Mouse (Mus musculus) right cerebral cortex, postnatal 4 days (tissue): ENCODE data around the gene Ubald2.
"Not testable (repeated sequence)": the region's sequence is repeated elsewhere in the genome, so short reads cannot be mapped to it uniquely, and the experiment has no call there.

ENCODE experiments used
- DNase-seq: peaks from one replicate; pipeline ENCODE4 v3.0.0-alpha.2; 2022

Ubald2 gene

GRCm38 (mm10) chr11:116433356-116434286, at the start of gene Ubald2:
TSS of gene Ubald2 (plus strand) at chr11:116434094.
- DNase-seq: peak; percentile 97

- no peak for DNase-seq
Observed at GRCm38 (mm10) chr11:116384171-116384570, 49.7 kb upstream of the Ubald2 start.

GRCm38 (mm10) chr11:116385999-116386398, 47.9 kb upstream of the Ubald2 start:
- no peak for DNase-seq

- DNase-seq: no peak
Observed at GRCm38 (mm10) chr11:116387086-116388071, 46.5 kb upstream of the Ubald2 start.

DNA sequence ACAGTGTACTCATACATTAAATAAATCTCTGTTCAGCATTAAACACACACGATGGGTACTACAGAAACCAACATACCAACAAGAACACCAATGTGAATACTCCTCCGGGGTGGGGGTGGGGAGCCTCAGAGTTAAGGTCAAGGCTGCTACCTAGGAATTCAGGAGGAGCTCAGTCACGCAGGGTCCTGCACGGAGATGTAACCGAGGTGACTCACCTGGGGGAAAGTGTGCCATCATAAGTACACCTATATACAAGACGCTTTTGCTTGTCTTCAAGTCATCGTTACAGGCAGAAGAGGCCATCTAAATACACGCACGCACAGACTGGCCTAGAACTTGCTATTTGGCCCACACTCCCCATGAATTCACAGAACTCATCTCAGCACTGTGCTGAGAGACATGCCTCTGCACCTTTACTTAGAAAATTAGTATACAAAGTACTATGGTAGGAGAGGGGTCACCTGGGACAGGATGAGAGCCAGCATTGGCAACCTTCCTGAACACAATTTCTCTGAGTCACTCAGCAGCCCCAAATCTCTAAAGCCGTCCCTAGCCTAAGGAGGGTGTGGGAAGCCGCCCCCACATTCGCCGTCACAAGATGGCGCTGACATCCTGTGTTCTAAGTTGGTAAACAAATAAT, 44.9 kb upstream of the Ubald2 start:
- no peak for DNase-seq

- DNase-seq: no peak
Observed at GRCm38 (mm10) chr11:116394769-116395168, 39.1 kb upstream of the Ubald2 start.

GRCm38 (mm10) chr11:116396276-116396933, 37.5 kb upstream of the Ubald2 start:
- DNase-seq: no peak

DNA sequence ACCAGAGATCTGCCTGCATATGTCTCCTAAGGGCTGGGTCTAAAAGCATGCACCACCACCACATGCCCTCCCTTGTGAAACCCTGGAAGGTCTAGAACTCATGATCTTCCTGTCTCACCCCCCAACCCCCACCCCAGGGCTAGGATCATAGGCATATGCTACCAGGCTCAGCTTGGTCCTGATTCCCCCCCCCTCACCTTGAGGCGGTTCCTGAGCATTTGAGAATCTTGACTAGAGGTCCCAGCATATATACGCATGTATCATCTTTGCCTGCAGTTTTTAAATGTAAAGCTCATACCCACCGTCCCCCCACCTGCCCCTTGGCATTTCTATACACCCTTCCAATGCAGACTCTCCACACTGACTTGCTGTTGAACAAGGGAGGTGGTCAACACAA, 37.0 kb upstream of the Ubald2 start:
- no peak for DNase-seq

DNA sequence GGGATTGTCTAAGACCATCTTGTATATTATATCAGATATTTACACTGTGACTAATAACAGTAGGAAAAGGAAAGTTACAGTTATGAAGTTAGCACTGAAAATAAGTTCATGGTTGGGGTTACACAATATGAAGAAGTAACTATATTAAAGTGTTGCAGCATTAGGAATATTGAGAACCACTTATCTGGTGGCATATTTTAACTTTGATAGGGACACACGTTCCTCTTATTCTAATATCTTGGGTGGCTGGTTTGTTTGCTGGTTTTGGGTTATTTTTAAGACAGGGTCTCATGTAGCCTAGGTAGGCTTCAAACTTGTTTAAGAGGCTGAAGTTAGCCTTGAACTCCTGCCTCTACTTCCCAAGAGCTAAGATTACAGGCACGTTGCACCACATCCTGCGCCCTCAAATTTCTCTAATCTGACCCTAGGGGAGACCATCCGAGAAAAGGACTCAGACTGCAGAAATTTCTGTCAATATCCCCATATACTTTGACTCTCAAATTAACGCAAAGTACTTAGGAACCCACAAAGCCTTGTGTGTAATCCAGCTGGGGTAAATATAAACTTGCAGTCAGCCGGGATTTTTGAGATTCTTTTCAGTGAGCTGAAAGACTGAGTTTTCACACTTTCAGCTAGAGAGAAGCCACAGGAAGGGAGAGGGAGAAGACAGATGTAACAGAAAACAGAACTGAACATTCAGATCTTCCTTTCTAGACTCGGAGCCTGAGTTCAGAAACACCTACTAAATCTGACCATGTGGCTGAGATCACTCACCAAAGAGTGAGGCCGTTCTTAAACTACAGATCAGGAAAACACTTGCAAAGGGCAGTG, 36.2 kb upstream of the Ubald2 start:
- DNase-seq: no peak

DNA sequence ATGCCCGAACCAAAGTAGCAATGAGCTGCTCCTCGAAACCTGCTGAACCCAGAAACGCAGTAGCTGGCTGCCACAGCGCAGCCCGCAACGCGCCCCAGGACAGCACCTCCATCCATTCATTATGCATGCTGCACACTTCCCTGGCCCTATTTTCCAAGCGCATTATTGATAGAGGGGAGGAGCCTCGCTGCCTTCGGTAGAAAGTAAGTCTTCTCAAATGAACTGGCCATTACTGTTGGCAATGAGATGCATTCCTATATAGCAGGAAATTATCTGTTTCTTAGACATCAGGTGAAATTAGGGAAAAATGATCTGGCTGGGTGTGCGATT, 35.6 kb upstream of the Ubald2 start:
- DNase-seq: no peak

- no peak for DNase-seq
Observed at GRCm38 (mm10) chr11:116400560-116400959, 33.3 kb upstream of the Ubald2 start.

DNA sequence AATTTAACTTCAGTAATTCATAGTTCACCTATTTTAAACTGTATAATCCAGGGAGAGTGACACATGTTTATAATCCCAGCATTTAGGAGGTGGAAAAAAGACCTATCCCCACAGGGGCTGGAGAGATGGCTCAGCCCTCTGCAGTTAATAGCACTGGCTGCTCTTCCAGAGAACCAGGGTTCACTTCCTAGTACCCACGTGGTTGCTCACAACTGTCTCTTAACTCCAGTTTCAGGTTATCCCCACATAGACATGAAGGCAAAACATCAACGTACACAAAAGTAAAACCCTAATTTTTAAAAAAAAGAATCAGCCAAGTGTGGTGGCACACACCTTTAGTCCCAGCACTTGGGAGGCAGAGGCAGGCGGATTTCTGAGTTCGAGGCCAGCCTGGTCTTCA, 28.3 kb upstream of the Ubald2 start:
- no peak for DNase-seq

GRCm38 (mm10) chr11:116406231-116406728, 27.6 kb upstream of the Ubald2 start:
- DNase-seq: no peak

DNA sequence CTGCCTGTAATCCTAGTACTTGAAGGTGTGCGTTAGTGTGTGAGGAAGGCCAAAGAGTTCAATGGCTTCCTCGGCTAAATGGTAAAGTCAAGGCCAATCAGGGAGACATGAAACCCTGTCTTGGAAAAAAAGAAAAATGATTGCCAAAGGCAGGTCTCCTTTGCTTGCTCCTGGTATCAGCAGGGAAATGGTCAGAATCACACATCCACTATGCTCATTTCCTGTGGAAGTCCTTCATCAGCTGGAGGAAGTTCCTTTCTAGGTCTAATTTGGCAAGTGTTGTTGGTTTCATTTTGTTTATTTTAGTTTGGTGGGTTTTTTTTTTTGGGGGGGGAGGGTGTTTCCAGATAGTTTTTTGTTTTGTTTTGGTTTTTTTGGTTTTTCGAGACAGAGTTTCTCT, 24.9 kb upstream of the Ubald2 start:
- DNase-seq: no peak

GRCm38 (mm10) chr11:116410415-116410814, 23.5 kb upstream of the Ubald2 start:
- not testable (repeated sequence) for DNase-seq

DNA sequence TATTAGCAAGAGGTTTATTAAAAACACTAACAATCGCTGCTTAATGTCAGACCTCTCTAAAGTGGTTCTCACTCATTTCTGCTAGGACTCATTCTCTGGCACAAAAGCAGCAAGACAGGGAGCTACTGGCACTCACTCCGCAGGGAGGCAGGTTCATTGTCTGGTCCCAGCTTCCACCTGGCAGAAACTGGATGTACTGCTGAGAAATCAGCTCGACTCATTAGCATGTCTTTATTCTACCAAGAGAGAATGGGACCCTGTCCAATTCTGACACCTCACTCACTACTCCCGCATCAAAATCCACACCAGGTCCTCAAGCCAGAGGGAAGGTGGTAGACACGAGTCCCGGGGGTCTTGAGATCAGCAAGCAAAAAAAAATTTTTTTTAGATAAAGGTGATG, 22.3 kb upstream of the Ubald2 start:
- no peak for DNase-seq

GRCm38 (mm10) chr11:116412028-116412827, 21.7 kb upstream of the Ubald2 start:
- DNase-seq: peak; percentile 39

- peak; percentile 90 for DNase-seq
Observed at GRCm38 (mm10) chr11:116412904-116413630, 20.8 kb upstream of the Ubald2 start, which contains the start of gene Rnf157. TSS of gene Rnf157 (minus strand) at chr11:116413032.

DNA sequence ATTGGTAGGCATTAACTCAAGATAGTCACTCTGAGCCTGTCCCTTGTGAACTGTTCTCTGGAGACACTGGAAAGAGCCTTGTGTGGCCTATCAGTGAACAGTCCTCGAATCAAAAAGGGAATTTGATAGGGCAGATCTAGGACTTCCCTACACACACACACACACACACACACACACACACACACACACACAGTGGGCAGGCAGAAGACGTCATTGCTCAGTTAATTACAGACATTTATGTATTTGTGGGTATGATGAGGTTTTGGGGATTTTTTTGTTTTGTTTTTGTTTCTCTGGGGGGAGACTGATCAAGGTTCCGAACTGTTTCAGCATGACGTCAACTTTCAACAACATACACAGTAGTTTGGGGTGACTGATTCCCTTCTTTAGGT, 20.3 kb upstream of the Ubald2 start:
- peak; percentile 26 for DNase-seq
